Mouse (Mus musculus) kidney, adult 2 months (tissue): ENCODE data around the gene Pcyox1. TPM values are rescaled to one million over a fixed set of nuclear protein-coding genes. Genes with fewer than 3 reads are reported as not detected.
"Not testable (repeated sequence)": the region's sequence is repeated elsewhere in the genome, so short reads cannot be mapped to it uniquely, and the experiment has no call there.

Experiments
- DNase-seq: peaks from one replicate; pipeline ENCODE4 v3.0.0; 2021
- H3K27ac ChIP-seq: fragments of 200-500 bp; 2 replicates; pipeline ENCODE4 v1.5.1; 2012; ENCODE audit warnings: low read depth, low read length, control low read depth, inconsistent platforms; ENCODE audit not compliant: insufficient read depth
- H3K27me3 ChIP-seq: fragments of 200-500 bp; replicated peaks from 2 replicates; pipeline ENCODE4 v1.6.1; 2012; ENCODE audit warnings: mild to moderate bottlenecking, moderate library complexity, low read length, inconsistent platforms; ENCODE audit not compliant: control insufficient read depth, insufficient read depth
- H3K36me3 ChIP-seq: fragments of 200-500 bp; 2 replicates; pipeline ENCODE4 v1.6.1; 2012; ENCODE audit warnings: mild to moderate bottlenecking, moderate library complexity, low read length, inconsistent platforms; ENCODE audit not compliant: control insufficient read depth, insufficient read depth
- H3K4me1 ChIP-seq: fragments of 200-500 bp; 2 replicates; pipeline ENCODE4 v1.6.1; 2011; ENCODE audit warnings: low read length; ENCODE audit not compliant: control insufficient read depth, insufficient read depth
- H3K4me3 ChIP-seq: fragments of 200-500 bp; 2 replicates; pipeline ENCODE4 v1.5.1; 2011; ENCODE audit warnings: mild to moderate bottlenecking, low read depth, low read length, control low read depth; ENCODE audit not compliant: insufficient read depth
- CTCF ChIP-seq: fragments of 200-500 bp; conservative IDR thresholded peaks from 2 replicates; pipeline ENCODE4 v1.5.1; 2011; ENCODE audit warnings: low read depth, mild to moderate bottlenecking, control low read depth, low read length, moderate library complexity, mixed read lengths; ENCODE audit not compliant: insufficient read depth, insufficient read length
- POLR2A ChIP-seq: fragments of 200-500 bp; IDR thresholded peaks from one replicate; pipeline ENCODE4 v1.6.1; 2011; ENCODE audit warnings: low read depth, low read length, control low read depth
- WGBS: fragments of 180-500 bp; shearing (Covaris S2); methylation state at CpG from one replicate; pipeline ENCODE4 v1.1.7; 2018; 5-methylcytosine and 5-hydroxymethylcytosine counted together
- polyA plus RNA-seq: library from polyadenylated mRNA; depleted of rRNA; stranded (reverse); fragments of >200 nt; gene quantifications from 2 replicates; pipeline ENCODE4 v1.2.3, GENCODE M21; 2012

Pcyox1 gene
- polyA plus RNA-seq, 1 experiment = 56.4 TPM

- peaks cover 5% of the 10 kb centered on the region; the same call in 1 of the 2 replicates for H3K4me1 ChIP-seq
- TF ChIP-seq CTCF (no peak), POLR2A (no peak)
- DNase-seq = peak; percentile 86
- 28% methylated on average over 12 of the region's 12 CpGs for WGBS
- no peaks in the 10 kb centered on the region for H3K27me3 ChIP-seq
- H3K36me3 ChIP-seq = peaks cover 7% of the 10 kb centered on the region; the same call in 1 of the 2 replicates
- H3K27ac ChIP-seq = peak overlapping the region; percentile 85
- H3K4me3 ChIP-seq = no peak overlapping the region
These were observed 9.6 kb downstream of the Pcyox1 start for GRCm38 (mm10) chr6:86387313-86387712.

GRCm38 (mm10) chr6:86385362-86386104 lies 11.4 kb downstream of the Pcyox1 start:
- Histone ChIP-seq H3K4me3 (no peak overlapping the region), H3K27me3 (no peaks in the 10 kb centered on the region), H3K36me3 (no peaks in the 10 kb centered on the region), H3K27ac (no peak overlapping the region), H3K4me1 (peaks cover 5% of the 10 kb centered on the region; the same call in 1 of the 2 replicates)
- DNase-seq = no peak
- TF ChIP-seq CTCF (no peak), POLR2A (no peak)
- WGBS = 87% methylated on average over 5 of the region's 5 CpGs

DNA sequence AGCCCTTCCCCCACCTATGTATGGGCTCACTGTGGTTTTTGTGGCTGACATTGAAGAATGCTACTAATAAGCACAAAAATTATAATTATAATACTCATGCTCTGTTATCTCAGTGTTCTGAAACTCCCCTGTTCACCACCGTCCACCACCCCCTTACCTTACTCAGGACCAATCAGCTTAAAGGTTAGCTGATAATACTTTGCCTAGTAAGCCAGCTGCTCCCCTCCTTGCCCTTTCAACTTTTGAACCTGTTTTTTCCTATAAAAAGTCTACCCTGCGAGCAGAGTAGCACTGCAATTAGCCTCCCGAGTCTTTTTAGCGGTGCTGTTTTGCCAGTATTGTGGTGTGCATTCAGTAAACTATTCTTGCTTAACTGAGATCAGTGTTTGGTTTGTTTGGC lies 12.3 kb downstream of the Pcyox1 start:
- TF ChIP-seq POLR2A (no peak), CTCF (no peak)
- no peak overlapping the region for H3K27ac ChIP-seq
- no peak overlapping the region for H3K4me3 ChIP-seq
- WGBS = 62% methylated on average over 4 of the region's 4 CpGs
- peaks cover 5% of the 10 kb centered on the region; the same call in 1 of the 2 replicates for H3K4me1 ChIP-seq
- no peaks in the 10 kb centered on the region for H3K36me3 ChIP-seq
- H3K27me3 ChIP-seq = no peaks in the 10 kb centered on the region
- no peak for DNase-seq

GRCm38 (mm10) chr6:86383370-86383769 lies 13.6 kb downstream of the Pcyox1 start:
- H3K4me3 ChIP-seq = no peak overlapping the region
- no peaks in the 10 kb centered on the region for H3K27me3 ChIP-seq
- 0 out of 2 replicates have a peak, but pooled peaks cover 1% of the 10 kb centered on the region for H3K36me3 ChIP-seq
- no peak overlapping the region for H3K27ac ChIP-seq
- 50% methylated on average over 16 of the region's 16 CpGs for WGBS
- no peak for DNase-seq
- no peaks in the 10 kb centered on the region; the same call in 1 of the 2 replicates for H3K4me1 ChIP-seq
- TF ChIP-seq CTCF (no peak), POLR2A (no peak)

DNA sequence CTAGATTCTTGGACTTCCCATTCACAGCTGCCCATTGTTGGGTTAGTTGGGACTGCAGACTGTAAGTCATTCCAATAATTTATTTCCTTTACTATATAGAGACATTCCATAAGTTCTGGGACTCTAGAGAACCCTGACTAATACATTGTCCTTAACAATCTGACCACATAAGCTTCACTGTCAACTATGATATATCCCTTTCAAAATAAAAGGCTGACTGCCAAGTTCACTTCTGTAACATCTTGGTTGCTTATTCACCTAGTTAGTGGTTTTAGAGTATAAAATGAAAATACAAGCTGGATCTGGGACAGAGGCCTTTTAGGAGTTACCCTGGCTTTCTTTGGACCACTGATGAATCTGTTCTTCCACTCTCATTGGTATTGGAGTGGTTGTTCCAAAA lies 14.4 kb downstream of the Pcyox1 start:
- Histone ChIP-seq H3K27me3 (no peaks in the 10 kb centered on the region), H3K27ac (no peak overlapping the region), H3K36me3 (peaks cover 5% of the 10 kb centered on the region), H3K4me1 (no peaks in the 10 kb centered on the region; the same call in 1 of the 2 replicates), H3K4me3 (no peak overlapping the region)
- no peak for DNase-seq
- TF ChIP-seq POLR2A (no peak), CTCF (no peak)

DNA sequence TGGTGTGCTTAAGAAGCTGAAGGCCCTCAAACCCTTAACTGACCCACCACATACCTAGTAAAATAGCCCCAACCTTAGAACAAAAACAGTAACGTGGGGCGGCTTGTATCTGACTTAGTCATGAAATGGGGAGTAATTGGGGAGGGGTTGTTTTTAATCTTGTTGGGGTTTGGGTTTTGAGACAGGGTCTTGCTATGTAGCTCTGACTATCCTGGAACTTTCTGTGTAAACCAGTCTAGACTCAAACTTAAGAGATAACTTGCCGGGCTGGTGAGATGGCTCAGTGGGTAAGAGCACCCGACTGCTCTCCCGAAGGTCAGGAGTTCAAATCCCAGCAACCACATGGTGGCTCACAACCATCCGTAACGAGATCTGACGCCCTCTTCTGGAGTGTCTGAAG lies 16.8 kb downstream of the Pcyox1 start:
- 74% methylated on average over 7 of the region's 8 CpGs for WGBS
- H3K36me3 ChIP-seq, H3K4me3 ChIP-seq, H3K27me3 ChIP-seq, H3K4me1 ChIP-seq, DNase-seq, H3K27ac ChIP-seq: not testable (repeated sequence)

DNA sequence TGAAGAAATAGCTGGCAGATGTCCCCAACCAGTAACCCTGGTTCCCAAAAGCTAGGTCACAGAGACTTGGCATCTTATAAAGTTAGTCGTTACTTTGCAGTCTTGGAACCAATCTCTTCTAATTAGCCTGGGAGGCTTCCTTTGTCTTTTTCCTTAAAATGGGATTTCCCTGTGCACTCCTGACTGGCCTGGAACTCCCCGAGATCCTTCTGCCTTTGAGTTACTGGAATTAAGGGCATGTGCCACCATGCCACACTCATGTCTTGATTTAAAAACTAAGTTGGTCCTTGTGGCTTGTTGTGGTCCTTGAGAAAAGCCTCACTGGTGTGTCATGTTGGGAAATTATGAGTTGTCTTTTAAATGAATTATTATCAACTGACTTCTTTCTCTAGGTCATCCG lies 18.6 kb downstream of the Pcyox1 start:
- 84% methylated on average over 3 of the region's 3 CpGs for WGBS
- H3K27ac ChIP-seq = no peak overlapping the region
- H3K4me3 ChIP-seq = no peak overlapping the region
- H3K27me3 ChIP-seq = no peaks in the 10 kb centered on the region
- H3K4me1 ChIP-seq = no peaks in the 10 kb centered on the region
- H3K36me3 ChIP-seq = peaks cover 5% of the 10 kb centered on the region
- no peak for TF ChIP-seq POLR2A
- no peak for TF ChIP-seq CTCF
- DNase-seq = no peak

GRCm38 (mm10) chr6:86373556-86373955 lies 23.4 kb downstream of the Pcyox1 start:
- H3K27ac ChIP-seq = no peak overlapping the region
- H3K27me3 ChIP-seq = no peaks in the 10 kb centered on the region
- TF ChIP-seq POLR2A = no peak
- TF ChIP-seq CTCF = no peak
- H3K4me3 ChIP-seq = no peak overlapping the region
- peaks cover 7% of the 10 kb centered on the region for H3K4me1 ChIP-seq
- DNase-seq = no peak
- H3K36me3 ChIP-seq = peaks cover 4% of the 10 kb centered on the region
- WGBS = 92% methylated on average over 6 of the region's 6 CpGs
